Mouse (Mus musculus) MEL (cell line): ENCODE data around the gene Mff. TPM values are rescaled to one million over a fixed set of nuclear protein-coding genes. Genes with fewer than 3 reads are reported as not detected.

Source experiments
- DNase-seq: peaks from one replicate; pipeline ENCODE4 v3.0.0; 2011; ENCODE audit warnings: low read depth, low spot score
- H3K27ac ChIP-seq: 2 replicates; pipeline ENCODE4 v1.5.1; 2012; ENCODE audit warnings: low read depth, mild to moderate bottlenecking, control low read depth, low read length, moderate library complexity; ENCODE audit not compliant: control insufficient read depth
- H3K27me3 ChIP-seq, 2 experiments: fragments of 150-350 bp in 1 of 2; sonication (generic) in 1 of 2; 2 replicates each; pipeline ENCODE4 v1.6.1; 2012; ENCODE audit warnings: low read length in 2 of 2, mild to moderate bottlenecking in 2 of 2, improper control_type of control experiment in 1 of 2, moderate library complexity in 1 of 2; ENCODE audit not compliant: insufficient read depth in 2 of 2, control insufficient read depth in 1 of 2
- H3K36me3 ChIP-seq, 2 experiments: 2 replicates each; pipeline ENCODE4 v1.6.1; 2012 to 2014; ENCODE audit warnings: low read length in 2 of 2, improper control_type of control experiment in 1 of 2, inconsistent platforms in 1 of 2, mild to moderate bottlenecking in 1 of 2; ENCODE audit not compliant: insufficient read depth in 2 of 2, control insufficient read depth in 1 of 2
- H3K4me1 ChIP-seq, 2 experiments: fragments of 150-350 bp in 1 of 2; sonication (generic) in 1 of 2; 2 replicates each; pipeline ENCODE4 v1.6.1; 2012; ENCODE audit warnings: low read length in 2 of 2, improper control_type of control experiment in 1 of 2, mild to moderate bottlenecking in 1 of 2; ENCODE audit not compliant: insufficient read depth in 2 of 2, control insufficient read depth in 1 of 2
- H3K4me3 ChIP-seq, 2 experiments: fragments of 150-350 bp in 1 of 2; sonication (generic) in 1 of 2; 2 replicates each; pipeline ENCODE4 v1.5.1; 2012; ENCODE audit warnings: low read depth in 2 of 2, low read length in 2 of 2, mild to moderate bottlenecking in 2 of 2, moderate library complexity in 2 of 2, control low read depth in 1 of 2, improper control_type of control experiment in 1 of 2; ENCODE audit not compliant: control insufficient read depth in 1 of 2, insufficient read depth in 1 of 2
- H3K79me2 ChIP-seq: 2 replicates; pipeline ENCODE4 v1.6.1; 2012; ENCODE audit warnings: mild to moderate bottlenecking, low read length, moderate library complexity; ENCODE audit not compliant: control insufficient read depth, poor library complexity, insufficient read depth
- H3K9ac ChIP-seq: 2 replicates; pipeline ENCODE4 v1.6.1; 2012; ENCODE audit warnings: low read depth, mild to moderate bottlenecking, control low read depth, low read length, moderate library complexity; ENCODE audit not compliant: control insufficient read depth, poor library complexity, severe bottlenecking
- H3K9me3 ChIP-seq: fragments of 150-350 bp; sonication (generic); replicated peaks from 2 replicates; pipeline ENCODE4 v1.6.1; 2012; ENCODE audit warnings: mild to moderate bottlenecking, low read length, improper control_type of control experiment, moderate library complexity; ENCODE audit not compliant: insufficient read depth
- BHLHE40 ChIP-seq: IDR thresholded peaks from 2 replicates; pipeline ENCODE4 v1.6.1; 2012; ENCODE audit warnings: low read depth, mild to moderate bottlenecking, inconsistent platforms, low read length, improper control_type of control experiment, borderline replicate concordance
- CTCF ChIP-seq, 3 experiments: IDR thresholded peaks in 2 of 3; conservative IDR thresholded peaks in 1 of 3; 2 replicates each; pipeline ENCODE4 v1.5.1; 2011 to 2012; ENCODE audit warnings: low read length in 3 of 3, low read depth in 2 of 3, mild to moderate bottlenecking in 2 of 3, improper control_type of control experiment in 1 of 3, inconsistent platforms in 1 of 3, mixed read lengths in 1 of 3, moderate library complexity in 1 of 3; ENCODE audit not compliant: control insufficient read depth in 1 of 3, insufficient read depth in 1 of 3, poor library complexity in 1 of 3, severe bottlenecking in 1 of 3
- ELF1 ChIP-seq: IDR thresholded peaks from 2 replicates; pipeline ENCODE4 v1.6.1; 2014; ENCODE audit warnings: low read depth, mild to moderate bottlenecking, inconsistent platforms, low read length, improper control_type of control experiment, moderate library complexity
- EP300 ChIP-seq, 2 experiments: IDR thresholded peaks; 2 replicates each; pipeline ENCODE4 v1.6.1; 2011; ENCODE audit warnings: improper control_type of control experiment in 2 of 2, low read length in 2 of 2, low read depth in 1 of 2, mild to moderate bottlenecking in 1 of 2
- GABPA ChIP-seq: IDR thresholded peaks from 2 replicates; pipeline ENCODE4 v1.6.1; 2012; ENCODE audit warnings: low read depth, mild to moderate bottlenecking, inconsistent platforms, low read length, improper control_type of control experiment, moderate library complexity
- JUND ChIP-seq: IDR thresholded peaks from 2 replicates; pipeline ENCODE4 v1.6.1; 2011; ENCODE audit warnings: low read depth, mild to moderate bottlenecking, improper control_type of control experiment, low read length
- MAFK ChIP-seq: IDR thresholded peaks from 2 replicates; pipeline ENCODE4 v1.6.1; 2011; ENCODE audit warnings: low read depth, mild to moderate bottlenecking, low read length, improper control_type of control experiment, borderline replicate concordance
- MAX ChIP-seq: IDR thresholded peaks from 2 replicates; pipeline ENCODE4 v1.6.1; 2011; ENCODE audit warnings: low read length, improper control_type of control experiment
- MYB ChIP-seq: IDR thresholded peaks from 2 replicates; pipeline ENCODE4 v1.6.1; 2011; ENCODE audit warnings: mild to moderate bottlenecking, low read depth, low read length, improper control_type of control experiment
- MYC ChIP-seq: IDR thresholded peaks from 2 replicates; pipeline ENCODE4 v1.6.1; 2011; ENCODE audit warnings: low read depth, mild to moderate bottlenecking, low read length, improper control_type of control experiment, moderate library complexity
- NELFE ChIP-seq: IDR thresholded peaks from 2 replicates; pipeline ENCODE4 v1.6.1; 2011; ENCODE audit warnings: low read depth, low read length, improper control_type of control experiment
- NRF1 ChIP-seq: IDR thresholded peaks from 2 replicates; pipeline ENCODE4 v1.6.1; 2014; ENCODE audit warnings: low read depth, mild to moderate bottlenecking, inconsistent platforms, low read length, improper control_type of control experiment, moderate library complexity; ENCODE audit not compliant: poor library complexity, insufficient read depth, severe bottlenecking
- POLR2AphosphoS2 ChIP-seq: IDR thresholded peaks from 2 replicates; pipeline ENCODE4 v1.6.1; 2011; ENCODE audit warnings: low read length, improper control_type of control experiment
- RAD21 ChIP-seq: IDR thresholded peaks from 2 replicates; pipeline ENCODE4 v1.6.1; 2011; ENCODE audit warnings: mild to moderate bottlenecking, low read depth, low read length, improper control_type of control experiment
- RCOR1 ChIP-seq: IDR thresholded peaks from 2 replicates; pipeline ENCODE4 v1.6.1; 2012; ENCODE audit warnings: low read depth, mild to moderate bottlenecking, inconsistent platforms, low read length, improper control_type of control experiment
- SIN3A ChIP-seq: IDR thresholded peaks from 2 replicates; pipeline ENCODE4 v1.6.1; 2012; ENCODE audit warnings: low read length, improper control_type of control experiment, inconsistent platforms
- SMC3 ChIP-seq: IDR thresholded peaks from 2 replicates; pipeline ENCODE4 v1.6.1; 2011; ENCODE audit warnings: low read depth, low read length, improper control_type of control experiment
- TAL1 ChIP-seq: IDR thresholded peaks from 2 replicates; pipeline ENCODE4 v1.6.1; 2012; ENCODE audit warnings: mild to moderate bottlenecking, inconsistent platforms, low read length, moderate library complexity, mixed read lengths
- TCF12 ChIP-seq: IDR thresholded peaks from 2 replicates; pipeline ENCODE4 v1.6.1; 2014; ENCODE audit warnings: low read depth, mild to moderate bottlenecking, inconsistent platforms, low read length, improper control_type of control experiment, moderate library complexity
- UBTF ChIP-seq: IDR thresholded peaks from 2 replicates; pipeline ENCODE4 v1.6.1; 2012; ENCODE audit warnings: low read depth, mild to moderate bottlenecking, inconsistent platforms, low read length, improper control_type of control experiment, moderate library complexity, borderline replicate concordance; ENCODE audit not compliant: insufficient read depth
- USF2 ChIP-seq, 2 experiments: IDR thresholded peaks; 2 replicates each; pipeline ENCODE4 v1.6.1; 2011 to 2012; ENCODE audit warnings: improper control_type of control experiment in 2 of 2, low read length in 2 of 2, borderline replicate concordance in 1 of 2, inconsistent platforms in 1 of 2, low read depth in 1 of 2, mild to moderate bottlenecking in 1 of 2; ENCODE audit not compliant: insufficient read depth in 1 of 2
- ZC3H11A ChIP-seq: IDR thresholded peaks from 2 replicates; pipeline ENCODE4 v1.6.1; 2012; ENCODE audit warnings: low read depth, mild to moderate bottlenecking, inconsistent platforms, low read length, improper control_type of control experiment
- ZMIZ1 ChIP-seq: IDR thresholded peaks from 2 replicates; pipeline ENCODE4 v1.6.1; 2012; ENCODE audit warnings: low read depth, mild to moderate bottlenecking, inconsistent platforms, low read length, improper control_type of control experiment, moderate library complexity
- ZNF384 ChIP-seq: IDR thresholded peaks from 2 replicates; pipeline ENCODE4 v1.6.1; 2012; ENCODE audit warnings: low read depth, mild to moderate bottlenecking, inconsistent platforms, low read length, improper control_type of control experiment
- polyA plus RNA-seq, 2 experiments: library from polyadenylated mRNA; stranded (reverse) in 1 of 2; unstranded in 1 of 2; fragments of >175 nt in 1 of 2; fragments of >200 nt in 1 of 2; gene quantifications; 2 replicates each; pipeline versions ENCODE4 v1.2.1 to v1.2.4; 2012; ENCODE audit warnings: low replicate concordance in 2 of 2, low read depth in 1 of 2; ENCODE audit not compliant: insufficient read length in 2 of 2, insufficient read depth in 1 of 2, missing spikeins in 1 of 2
- total RNA-seq: library from RNA; depleted of rRNA; stranded (reverse); fragments of 300-350 nt; gene quantifications from 2 replicates; pipeline ENCODE4 v1.2.3, GENCODE M21; 2012

Gene Mff
- total and polyA plus RNA-seq, 3 experiments: 86.0 to 195 TPM; not detected in 1

DNA sequence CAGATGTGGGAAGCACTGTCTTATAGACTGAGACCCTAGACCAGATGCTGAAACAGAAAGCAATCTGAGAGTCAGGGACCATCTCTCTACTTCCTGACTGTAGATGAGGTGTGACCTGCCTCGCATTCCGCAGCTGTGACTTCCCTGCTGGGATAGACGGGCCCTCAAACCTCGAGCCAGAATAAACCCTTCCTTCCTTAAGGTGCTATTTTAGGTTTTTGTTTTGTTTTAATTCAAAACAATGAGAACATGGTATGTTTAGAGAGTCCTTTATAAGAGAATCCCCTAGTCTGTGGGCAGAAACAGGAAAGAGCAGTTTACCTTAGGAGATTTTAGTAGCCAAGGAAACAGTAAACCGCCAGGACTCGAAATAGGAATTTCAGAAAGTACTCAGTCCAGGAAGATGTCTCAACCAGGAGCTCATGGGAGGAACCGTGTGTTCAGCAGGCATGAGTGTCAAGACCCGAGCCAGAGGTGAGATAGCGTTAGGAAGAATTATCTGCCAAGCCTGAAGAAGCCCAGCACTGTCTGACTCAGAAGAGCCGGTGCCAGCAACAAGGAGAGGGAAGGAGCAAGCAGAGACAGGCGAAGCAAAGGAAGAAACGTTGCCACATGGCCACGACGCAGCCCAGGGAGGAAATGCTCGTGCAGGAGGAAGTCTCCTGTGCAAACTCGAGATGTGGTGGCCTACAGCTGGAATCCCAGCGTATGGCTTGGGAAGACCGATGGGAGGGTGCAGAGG is 71.2 kb downstream of the Mff start:
- H3K4me1 ChIP-seq: peaks cover 0 to 3% of the 10 kb centered on the region in 2 experiments; a peak in 1 of 4 replicates
- TF ChIP-seq MAX: peak; percentile 30; the same call in 1 of the 2 replicates
- TF ChIP-seq MAFK: no peak
- TF ChIP-seq CTCF (IDR thresholded peaks at IDR 0.05 in 2 of 3, conservative IDR thresholded peaks at IDR 0.05 in 1 of 3; ENCODE audit: control insufficient read depth in 1 of 3, insufficient read depth in 1 of 3, low read depth in 2 of 3, low read length in 3 of 3, poor library complexity in 1 of 3, severe bottlenecking in 1 of 3): no peak
- no peak for TF ChIP-seq SMC3
- TF ChIP-seq GABPA: no peak
- no peak for TF ChIP-seq ELF1
- H3K36me3 ChIP-seq: no peaks in the 10 kb centered on the region
- H3K4me3 ChIP-seq: no peak overlapping the region
- H3K27ac ChIP-seq: no peak overlapping the region
- no peaks in the 10 kb centered on the region for H3K79me2 ChIP-seq
- DNase-seq: peak; percentile 23
- no peak overlapping the region for H3K9ac ChIP-seq
- no peaks in the 10 kb centered on the region for H3K9me3 ChIP-seq
- no peaks in the 10 kb centered on the region for H3K27me3 ChIP-seq

DNA sequence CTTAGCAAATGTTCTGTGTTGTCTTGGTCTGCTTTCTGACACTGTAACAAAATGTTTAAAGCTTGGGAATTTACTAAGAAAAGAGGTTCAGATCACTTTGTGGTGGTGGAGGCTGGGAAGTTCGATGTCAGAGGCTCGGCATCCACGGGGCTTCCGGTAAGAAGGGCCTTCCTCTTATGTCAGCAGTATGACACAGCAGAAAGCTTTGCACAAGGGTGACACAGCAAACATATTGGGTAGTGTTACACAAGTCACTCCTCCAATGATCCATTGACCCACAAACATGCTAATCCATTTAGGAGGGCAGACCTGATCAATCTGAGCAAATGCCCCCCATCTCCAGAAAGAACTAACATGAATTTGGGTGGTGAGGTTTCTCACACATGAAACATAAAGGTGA is 72.4 kb downstream of the Mff start:
- Histone ChIP-seq H3K9me3 (no peaks in the 10 kb centered on the region), H3K27ac (no peak overlapping the region), H3K36me3 (no peaks in the 10 kb centered on the region)

DNA sequence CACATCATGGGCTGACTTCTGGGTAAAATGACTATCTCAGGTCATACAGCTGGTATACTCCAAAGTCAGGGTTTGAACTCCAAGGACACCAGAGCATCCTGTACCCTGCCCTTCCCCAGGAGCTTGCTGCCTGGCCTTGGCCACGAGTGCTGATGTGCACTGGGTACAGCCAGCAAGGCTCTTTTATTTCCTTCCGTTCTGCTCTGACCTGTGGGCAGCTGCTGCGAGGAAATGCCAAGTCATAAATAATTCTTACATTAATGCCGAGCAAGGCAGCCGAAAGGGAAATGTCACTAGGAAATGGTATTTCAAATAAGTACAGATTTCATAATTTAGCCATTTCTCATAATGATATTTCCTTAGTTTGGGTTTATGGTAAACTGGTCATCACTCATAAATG is 73.6 kb downstream of the Mff start:
- Histone ChIP-seq H3K9me3 (no peaks in the 10 kb centered on the region), H3K27ac (no peak overlapping the region), H3K36me3 (no peaks in the 10 kb centered on the region), H3K4me1 (peaks cover 0 to 3% of the 10 kb centered on the region in 2 experiments; a peak in 1 of 4 replicates), H3K79me2 (no peaks in the 10 kb centered on the region), H3K9ac (no peak overlapping the region), H3K4me3 (no peak overlapping the region), H3K27me3 (no peaks in the 10 kb centered on the region)
- no peak for DNase-seq
- no peak for TF ChIP-seq MYB
- TF ChIP-seq NRF1: no peak
- TF ChIP-seq JUND: no peak
- TF ChIP-seq ZNF384: no peak
- TF ChIP-seq MAFK: no peak
- TF ChIP-seq TAL1: no peak
- TF ChIP-seq SIN3A: no peak
- TF ChIP-seq ELF1: no peak
- TF ChIP-seq RAD21: no peak
- TF ChIP-seq MYC: no peak
- TF ChIP-seq NELFE: no peak
- TF ChIP-seq BHLHE40: no peak

More for the DNA sequence above, 72.4 kb downstream of the Mff start:
- no peak overlapping the region for H3K4me3 ChIP-seq
- DNase-seq: no peak
- no peak overlapping the region for H3K9ac ChIP-seq
- peaks cover 0 to 3% of the 10 kb centered on the region in 2 experiments; a peak in 1 of 4 replicates for H3K4me1 ChIP-seq
- no peak for TF ChIP-seq ZNF384
- no peak for TF ChIP-seq GABPA
- no peak for TF ChIP-seq TCF12
- no peak for TF ChIP-seq RCOR1
- no peak for TF ChIP-seq JUND
- TF ChIP-seq EP300 (IDR thresholded peaks at IDR 0.05; ENCODE audit: low read depth in 1 of 2, low read length in 2 of 2): no peak
- TF ChIP-seq USF2 (IDR thresholded peaks at IDR 0.05; ENCODE audit: borderline replicate concordance in 1 of 2, insufficient read depth in 1 of 2, low read depth in 1 of 2, low read length in 2 of 2): no peak
- no peak for TF ChIP-seq POLR2AphosphoS2
- TF ChIP-seq NELFE: no peak
- no peak for TF ChIP-seq ZMIZ1
- no peak for TF ChIP-seq SIN3A
- TF ChIP-seq CTCF (IDR thresholded peaks at IDR 0.05 in 2 of 3, conservative IDR thresholded peaks at IDR 0.05 in 1 of 3; ENCODE audit: control insufficient read depth in 1 of 3, insufficient read depth in 1 of 3, low read depth in 2 of 3, low read length in 3 of 3, poor library complexity in 1 of 3, severe bottlenecking in 1 of 3): no peak
- TF ChIP-seq UBTF: no peak
- no peak for TF ChIP-seq ZC3H11A
- TF ChIP-seq, all 39 proteins: peak for 0
- H3K79me2 ChIP-seq: no peaks in the 10 kb centered on the region
- H3K27me3 ChIP-seq: no peaks in the 10 kb centered on the region
